Mouse (Mus musculus) kidney, postnatal 14 days (tissue): Measurements from ENCODE around the gene Gm17469.
"Not testable (repeated sequence)": the region's sequence is repeated elsewhere in the genome, so short reads cannot be mapped to it uniquely, and the experiment has no call there.

Source experiments
- DNase-seq: peaks from one replicate; pipeline ENCODE4 v3.0.0; 2022; ENCODE audit warnings: mixed read lengths

Gene Gm17469

DNA sequence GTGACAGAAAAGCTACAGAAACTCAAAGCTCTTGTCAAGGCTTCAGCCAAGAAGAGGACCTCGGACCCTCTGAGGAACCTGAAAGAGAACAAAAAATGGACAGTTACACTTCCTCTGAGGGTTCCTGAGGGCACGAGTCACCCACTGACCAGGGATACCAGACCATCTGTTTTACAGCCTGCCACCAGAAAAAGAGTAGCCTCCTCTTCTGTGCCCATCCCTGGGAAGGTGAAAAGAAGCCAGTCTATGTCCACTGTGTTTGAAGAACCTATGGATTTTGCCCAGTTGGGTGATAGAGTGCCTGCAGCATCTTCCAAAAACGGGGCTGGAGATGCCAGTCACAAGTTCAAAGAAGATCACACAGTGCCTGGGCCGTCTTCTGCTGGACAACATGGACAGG is at the start of gene Gm17469:
TSS of gene Gm17469 (plus strand) at position 301 of the 400 bp plus-strand sequence.
- not testable (repeated sequence) for DNase-seq
